9 mouse cellular contexts compared by ENCODE assay signal in genomic region chr13:25639522-25640291, GRCm38 (mm10).
DNase-seq lines count a peak whose midpoint lies in the region; ATAC-seq and TF ChIP-seq lines count a peak whose summit lies in the region.
"Had no signal": no experiment of that assay in that cellular context is flagged by ENCODE, and none has a peak within 500 bp of the region (broad histone marks: within the 10 kb centered on the region; RNA-seq: fewer than 3 reads in every experiment).

No protein-coding gene starts in this region.

- 25% methylated on average over 6 of the region's 6 CpGs for WGBS in heart, embryonic 16.5 days

- no peak for DNase-seq in heart, postnatal 25 days (ENCODE audit: low spot score)
- peak; percentile 22 for DNase-seq in NIH3T3 (ENCODE audit: low read depth)
- peak; percentile 19 to 52 for DNase-seq in kidney, postnatal 4 days
- no peak for DNase-seq in gastrocnemius, postnatal 14 days
- no peak for DNase-seq in gastrocnemius, postnatal 25 days
- DNase-seq in cerebellum, adult 18-20 months = no peak

- no peak for TF ChIP-seq POLR2A in embryonic fibroblast, embryonic 13.5 days (IDR thresholded peaks at IDR 0.05; ENCODE audit: low read depth, low read length)

- H3K4me3 ChIP-seq in heart, embryonic 16.5 days (ENCODE audit: low read length) = no peak overlapping the region
- no peak overlapping the region for H3K4me3 ChIP-seq in embryonic fibroblast, embryonic 13.5 days (ENCODE audit: insufficient read depth, low read length)

- peak overlapping the region; percentile 58; the same call in 1 of the 2 replicates for H3K27ac ChIP-seq in heart, embryonic 16.5 days (ENCODE audit: low read length)
- peak overlapping the region; percentile 23; the same call in 1 of the 2 replicates for H3K27ac ChIP-seq in embryonic fibroblast, embryonic 13.5 days (ENCODE audit: insufficient read depth, low read length)
- H3K27ac ChIP-seq: liver, embryonic 14.5 days had no signal

- H3K4me1 ChIP-seq in heart, embryonic 16.5 days (ENCODE audit: control insufficient read depth, insufficient read depth, low read length) = no peaks in the 10 kb centered on the region; the same call in 1 of the 2 replicates
- H3K4me1 ChIP-seq in embryonic fibroblast, embryonic 13.5 days (ENCODE audit: control insufficient read depth, insufficient read depth, low read length) = 0 out of 2 replicates have a peak, but pooled peaks cover 2% of the 10 kb centered on the region

- H3K36me3 ChIP-seq in heart, embryonic 16.5 days (ENCODE audit: control insufficient read depth, insufficient read depth) = no peaks in the 10 kb centered on the region

- intact Hi-C loops in heart, postnatal 25 days (cut with DNase I) = no loop called here
- intact Hi-C loops in gastrocnemius, postnatal 14 days (cut with DNase I; ENCODE audit: low total_unique reads) = no loop called here

- TF ChIP-seq CTCF in embryonic fibroblast, embryonic 13.5 days (IDR thresholded peaks at IDR 0.05; ENCODE audit: borderline replicate concordance, insufficient read depth, low read length) = no peak

- H3K9me3 ChIP-seq in heart, embryonic 16.5 days (replicated peaks; ENCODE audit: control insufficient read depth, low read length) = no peaks in the 10 kb centered on the region

- H3K4me2 ChIP-seq in heart, embryonic 16.5 days (ENCODE audit: low read depth, low read length) = no peak overlapping the region; the same call in 1 of the 2 replicates

- ATAC-seq in heart, embryonic 16.5 days (replicated peaks; ENCODE audit: extremely low read depth, insufficient read depth, low FRiP score) = peak; percentile 83

- no peaks in the 10 kb centered on the region for H3K27me3 ChIP-seq in heart, embryonic 16.5 days (ENCODE audit: control insufficient read depth, insufficient read depth, low read length)

- H3K9ac ChIP-seq in heart, embryonic 16.5 days (ENCODE audit: low read length) = no peak overlapping the region
- H3K9ac ChIP-seq: liver, embryonic 14.5 days had no signal

Comparison
In these comparisons a context has a peak if more than half of its experiments do, and no peak if none do; other contexts are left out.
1. DNase-seq: peak in NIH3T3 (single experiment) and kidney, postnatal 4 days (2 of 2); none in heart, postnatal 25 days (single experiment), gastrocnemius, postnatal 14 days (single experiment), gastrocnemius, postnatal 25 days (single experiment) and cerebellum, adult 18-20 months (0 of 2).